ENCODE assay signal across 10 mouse cellular contexts in genomic region chr4:108349836-108350547, GRCm38 (mm10). TPM values are rescaled to one million over a fixed set of nuclear protein-coding genes. Genes with fewer than 3 reads are reported as not detected.
DNase-seq lines count a peak whose midpoint lies in the region; ATAC-seq and TF ChIP-seq lines count a peak whose summit lies in the region.
"Had no signal": no experiment of that assay in that cellular context is flagged by ENCODE, and none has a peak within 500 bp of the region (broad histone marks: within the 10 kb centered on the region; RNA-seq: fewer than 3 reads in every experiment).

No protein-coding gene starts in this region.

- peak; percentile 17 for DNase-seq in adrenal gland, adult 2 months
- DNase-seq in adrenal gland, adult 8-10 months, result no peak
- no peak for DNase-seq in kidney, postnatal 25 days
- peak; percentile 39 for DNase-seq in embryonic facial prominence, embryonic 11.5 days (ENCODE audit: low spot score)
- DNase-seq in liver, postnatal 0 days, result no peak
- no peak for DNase-seq in left cerebral cortex, postnatal 25 days (ENCODE audit: low spot score in 2 of 2)
- no peak for DNase-seq in layer of hippocampus, postnatal 36 days

- no peaks in the 10 kb centered on the region for H3K36me3 ChIP-seq in kidney, embryonic 14.5 days (ENCODE audit: control insufficient read depth, insufficient read depth, low read length)
- no peaks in the 10 kb centered on the region for H3K36me3 ChIP-seq in embryonic facial prominence, embryonic 11.5 days (replicated peaks; ENCODE audit: control insufficient read depth, insufficient read depth, low read depth, low read length)
- H3K36me3 ChIP-seq in liver, postnatal 0 days (replicated peaks; ENCODE audit: insufficient read depth, low read length), result no peaks in the 10 kb centered on the region
- H3K36me3 ChIP-seq: neural tube, embryonic 12.5 days had no signal

- TF ChIP-seq EP300 in liver, postnatal 0 days (IDR thresholded peaks at IDR 0.05; ENCODE audit: low read depth), result no peak

- no peak overlapping the region for H3K4me3 ChIP-seq in kidney, embryonic 14.5 days (ENCODE audit: low read length)
- no peak overlapping the region for H3K4me3 ChIP-seq in embryonic facial prominence, embryonic 11.5 days (ENCODE audit: low read depth, low read length)
- no peak overlapping the region for H3K4me3 ChIP-seq in liver, postnatal 0 days (ENCODE audit: low read depth, low read length)
- H3K4me3 ChIP-seq: neural tube, embryonic 12.5 days had no signal

- intact Hi-C loops in left cerebral cortex, postnatal 25 days (cut with DNase I), result no loop called here

- H3K27me3 ChIP-seq in kidney, embryonic 14.5 days (ENCODE audit: control insufficient read depth, insufficient read depth, low read length), result no peaks in the 10 kb centered on the region
- H3K27me3 ChIP-seq in embryonic facial prominence, embryonic 11.5 days (ENCODE audit: control insufficient read depth, insufficient read depth, low read length), result no peaks in the 10 kb centered on the region
- no peaks in the 10 kb centered on the region for H3K27me3 ChIP-seq in liver, postnatal 0 days (ENCODE audit: insufficient read depth, low read length)
- H3K27me3 ChIP-seq: neural tube, embryonic 12.5 days had no signal

- H3K4me1 ChIP-seq in kidney, embryonic 14.5 days (ENCODE audit: control insufficient read depth, insufficient read depth, low read length), result peaks cover 52% of the 10 kb centered on the region
- peaks cover 22% of the 10 kb centered on the region for H3K4me1 ChIP-seq in embryonic facial prominence, embryonic 11.5 days (ENCODE audit: control insufficient read depth, insufficient read depth, low read length)
- H3K4me1 ChIP-seq in liver, postnatal 0 days (ENCODE audit: insufficient read depth), result peaks cover 39% of the 10 kb centered on the region

- H3K9ac ChIP-seq in kidney, embryonic 14.5 days (ENCODE audit: low read depth, low read length), result no peak overlapping the region
- H3K9ac ChIP-seq in embryonic facial prominence, embryonic 11.5 days (replicated peaks; ENCODE audit: low read length), result no peak overlapping the region
- no peak overlapping the region for H3K9ac ChIP-seq in liver, postnatal 0 days (replicated peaks)
- H3K9ac ChIP-seq: neural tube, embryonic 12.5 days had no signal

- ATAC-seq in kidney, embryonic 14.5 days (ENCODE audit: low FRiP score, low TSS enrichment), result no peak
- ATAC-seq in embryonic facial prominence, embryonic 11.5 days (replicated peaks; ENCODE audit: insufficient number of reproducible peaks, low FRiP score, low TSS enrichment, low read depth), result no peak
- no peak for ATAC-seq in liver, postnatal 0 days

- no peak for TF ChIP-seq CTCF in liver, postnatal 0 days (IDR thresholded peaks at IDR 0.05; ENCODE audit: low read depth)

- no peaks in the 10 kb centered on the region for H3K9me3 ChIP-seq in kidney, embryonic 14.5 days (ENCODE audit: control insufficient read depth, low read length)
- H3K9me3 ChIP-seq in embryonic facial prominence, embryonic 11.5 days (replicated peaks; ENCODE audit: control insufficient read depth, low read length), result no peaks in the 10 kb centered on the region
- no peaks in the 10 kb centered on the region for H3K9me3 ChIP-seq in liver, postnatal 0 days (ENCODE audit: low read length)
- H3K9me3 ChIP-seq: neural tube, embryonic 12.5 days had no signal

- 17% methylated on average over 8 of the region's 8 CpGs for WGBS in kidney, embryonic 14.5 days
- 29% methylated on average over 8 of the region's 8 CpGs for WGBS in embryonic facial prominence, embryonic 11.5 days
- WGBS in liver, postnatal 0 days (ENCODE audit: insufficient replicate concordance), result 24% methylated on average over 8 of the region's 8 CpGs

- H3K4me2 ChIP-seq in kidney, embryonic 14.5 days (replicated peaks; ENCODE audit: low read depth, low read length), result no peak overlapping the region
- H3K4me2 ChIP-seq in embryonic facial prominence, embryonic 11.5 days (ENCODE audit: low read depth, low read length), result no peak overlapping the region
- no peak overlapping the region for H3K4me2 ChIP-seq in liver, postnatal 0 days (ENCODE audit: low read depth, low read length)

- H3K27ac ChIP-seq in kidney, embryonic 14.5 days (ENCODE audit: low read depth, low read length), result peak overlapping the region; percentile 56
- peak overlapping the region; percentile 57 for H3K27ac ChIP-seq in embryonic facial prominence, embryonic 11.5 days (replicated peaks; ENCODE audit: low read depth, low read length)
- H3K27ac ChIP-seq in liver, postnatal 0 days (ENCODE audit: low read depth), result peak overlapping the region; percentile 69

RNA-seq across cellular contexts. Expression of gene Coa7, which starts 22.1 kb away (rescaled TPM):
- 10 to 100 TPM; 46.9 to 53.0 TPM for total RNA-seq in adrenal gland, adult 2 months (2021)
- polyA plus RNA-seq in adrenal gland, adult 2 months (2012; rRNA removed), result 6.5 and 7.7 TPM in 2 replicates
- total RNA-seq in adrenal gland, adult 8-10 months (2022), result 10 to 100 TPM; 38.0 to 61.1 (median 44.6) TPM
- 58.1 and 67.7 TPM in 2 replicates for polyA plus RNA-seq in kidney, embryonic 14.5 days (2014; fragmentation: Nextera tagmentation; extraction: Ambion mirVana)
- 53.7 and 57.0 TPM in 2 replicates for polyA plus RNA-seq in embryonic facial prominence, embryonic 11.5 days (2014; fragmentation: Nextera tagmentation; extraction: Ambion mirVana)
- 62.2 and 64.9 TPM in 2 replicates for polyA plus RNA-seq in liver, postnatal 0 days (2015; fragmentation: Nextera tagmentation; extraction: Ambion mirVana)
- 10 to 100 TPM; 26.5 to 29.6 TPM for total RNA-seq in left cerebral cortex, postnatal 25 days (2021)
- 10 to 100 TPM; 21.9 to 22.9 TPM for total RNA-seq in layer of hippocampus, postnatal 36 days (2021)

RNA-seq across cellular contexts. Expression of gene Shisal2a, which starts 33.2 kb away (rescaled TPM):
- 1 to 10 TPM; 6.4 to 9.5 TPM for total RNA-seq in adrenal gland, adult 2 months (2021)
- polyA plus RNA-seq in adrenal gland, adult 2 months (2012; rRNA removed), result 14.3 and 16.2 TPM in 2 replicates
- total RNA-seq in adrenal gland, adult 8-10 months (2022), result 1 to 10 TPM; 4.6 to 8.5 (median 5.7) TPM
- 0.92 and 0.96 TPM in 2 replicates for polyA plus RNA-seq in kidney, embryonic 14.5 days (2014; fragmentation: Nextera tagmentation; extraction: Ambion mirVana)
- polyA plus RNA-seq in embryonic facial prominence, embryonic 11.5 days (2014; fragmentation: Nextera tagmentation; extraction: Ambion mirVana), result 8.5 and 10.2 TPM in 2 replicates
- polyA plus RNA-seq in liver, postnatal 0 days (2015; fragmentation: Nextera tagmentation; extraction: Ambion mirVana), result 0.26 and 0.52 TPM in 2 replicates
- not detected for total RNA-seq in left cerebral cortex, postnatal 25 days (2021)
- not detected for total RNA-seq in layer of hippocampus, postnatal 36 days (2021)
- polyA plus RNA-seq: large intestine, adult 2 months had no signal

RNA-seq across cellular contexts. Expression of gene Zyg11b, which starts 49.1 kb away (rescaled TPM):
- total RNA-seq in adrenal gland, adult 2 months (2021), result 10 to 100 TPM; 34.1 to 43.0 TPM
- polyA plus RNA-seq in adrenal gland, adult 2 months (2012; rRNA removed), result 7.4 and 8.6 TPM in 2 replicates
- 10 to 100 TPM; 42.6 to 60.9 (median 46.0) TPM for total RNA-seq in adrenal gland, adult 8-10 months (2022)
- polyA plus RNA-seq in kidney, embryonic 14.5 days (2014; fragmentation: Nextera tagmentation; extraction: Ambion mirVana), result 9.4 and 17.2 TPM in 2 replicates
- polyA plus RNA-seq in embryonic facial prominence, embryonic 11.5 days (2014; fragmentation: Nextera tagmentation; extraction: Ambion mirVana), result 14.0 TPM in 2 replicates
- 2.5 and 2.6 TPM in 2 replicates for polyA plus RNA-seq in liver, postnatal 0 days (2015; fragmentation: Nextera tagmentation; extraction: Ambion mirVana)
- total RNA-seq in left cerebral cortex, postnatal 25 days (2021), result 100 to 1,000 TPM; 107 TPM
- 100 to 1,000 TPM; 101 to 110 TPM for total RNA-seq in layer of hippocampus, postnatal 36 days (2021)

RNA-seq across cellular contexts. Expression of gene Gpx7, which starts 56.8 kb away (rescaled TPM):
- total RNA-seq in adrenal gland, adult 2 months (2021), result 1 to 10 TPM; 5.1 to 8.5 TPM
- 8.4 and 9.4 TPM in 2 replicates for polyA plus RNA-seq in adrenal gland, adult 2 months (2012; rRNA removed)
- 1 to 10 TPM; 5.5 to 8.7 (median 7.0) TPM for total RNA-seq in adrenal gland, adult 8-10 months (2022)
- 52.1 and 56.2 TPM in 2 replicates for polyA plus RNA-seq in kidney, embryonic 14.5 days (2014; fragmentation: Nextera tagmentation; extraction: Ambion mirVana)
- polyA plus RNA-seq in embryonic facial prominence, embryonic 11.5 days (2014; fragmentation: Nextera tagmentation; extraction: Ambion mirVana), result 44.9 and 46.4 TPM in 2 replicates
- polyA plus RNA-seq in liver, postnatal 0 days (2015; fragmentation: Nextera tagmentation; extraction: Ambion mirVana), result 14.5 and 15.6 TPM in 2 replicates
- 1 to 10 TPM; 5.5 to 6.2 TPM for total RNA-seq in left cerebral cortex, postnatal 25 days (2021)
- total RNA-seq in layer of hippocampus, postnatal 36 days (2021), result 1 to 10 TPM; 5.4 to 5.8 TPM

Comparison
In these comparisons a context has a peak if more than half of its experiments do, and no peak if none do; other contexts are left out.
1. DNase-seq: peak in adrenal gland, adult 2 months (single experiment) and embryonic facial prominence, embryonic 11.5 days (single experiment); none in adrenal gland, adult 8-10 months (single experiment), kidney, postnatal 25 days (0 of 2), liver, postnatal 0 days (single experiment), left cerebral cortex, postnatal 25 days (0 of 2) and layer of hippocampus, postnatal 36 days (0 of 2).
2. RNA of gene Shisal2a, which starts 33.2 kb away (total RNA-seq): 6.4 to 9.5 TPM in adrenal gland, adult 2 months and 4.6 to 8.5 TPM in adrenal gland, adult 8-10 months; not detected in left cerebral cortex, postnatal 25 days and not detected in layer of hippocampus, postnatal 36 days; every median in the first group is over 4 times any median in the second.
3. Peak in every context shown above with its lines, with median percentiles within 50 percentile points of each other: H3K27ac ChIP-seq.